Mouse (Mus musculus): ENCODE measurements around the gene Bves.
"Not testable (repeated sequence)": the region's sequence is repeated elsewhere in the genome, so short reads cannot be mapped to it uniquely, and the experiment has no call there.

The Bves gene

DNA sequence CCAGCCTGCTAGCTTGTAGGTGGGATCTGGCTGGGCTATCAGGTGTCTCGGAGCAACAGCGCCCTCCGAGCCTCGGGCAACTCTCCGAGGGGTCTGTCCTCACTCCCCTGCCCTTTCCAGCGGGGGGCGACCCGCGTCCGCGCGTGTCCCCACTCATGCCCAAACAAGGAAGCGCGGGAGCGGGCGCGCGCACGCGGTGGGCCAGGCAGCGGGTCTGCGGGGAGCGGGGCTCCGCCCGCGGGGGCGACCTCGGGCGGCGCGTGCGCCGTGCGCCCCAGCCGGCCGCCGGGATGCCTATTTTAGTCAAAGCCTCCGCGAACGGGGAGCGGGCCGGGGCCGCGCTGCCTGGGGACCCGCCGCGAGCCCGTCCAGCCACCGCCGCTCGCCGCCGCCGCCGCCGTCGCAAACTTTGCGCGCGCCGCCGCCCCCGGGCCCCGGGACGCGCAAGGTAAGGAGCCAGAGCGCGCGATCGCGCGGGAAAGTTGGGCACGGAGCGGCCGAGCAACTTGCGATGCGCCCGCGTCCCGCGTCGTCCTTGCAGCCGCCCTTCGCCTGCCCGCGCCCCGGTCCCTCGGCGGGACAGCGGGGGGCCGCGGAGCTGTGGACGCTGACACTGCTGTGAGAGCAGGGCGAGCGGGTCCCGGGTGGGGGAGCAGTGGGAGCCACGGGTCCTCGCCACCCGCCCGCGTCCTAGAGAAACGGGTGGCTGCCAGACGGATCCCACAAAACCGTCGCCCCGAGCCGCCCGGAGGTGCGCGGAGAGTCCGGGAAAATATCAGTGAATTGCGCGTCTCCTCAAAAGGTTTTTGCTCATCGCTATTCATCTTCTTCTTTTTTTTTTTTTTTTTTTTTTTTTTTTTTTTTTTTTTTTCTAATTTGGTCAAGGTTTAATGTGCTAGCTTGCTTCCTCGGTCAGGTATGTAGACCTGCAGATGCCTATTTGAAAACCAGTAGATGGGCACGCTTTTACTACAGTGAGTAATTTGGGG lies at the start of gene Bves:
Gene Bves, plus strand, starts transcription at position 339 of the 989 bp plus-strand sequence.
- peak; percentile 66 for DNase-seq (ENCODE audit: low spot score)

DNA sequence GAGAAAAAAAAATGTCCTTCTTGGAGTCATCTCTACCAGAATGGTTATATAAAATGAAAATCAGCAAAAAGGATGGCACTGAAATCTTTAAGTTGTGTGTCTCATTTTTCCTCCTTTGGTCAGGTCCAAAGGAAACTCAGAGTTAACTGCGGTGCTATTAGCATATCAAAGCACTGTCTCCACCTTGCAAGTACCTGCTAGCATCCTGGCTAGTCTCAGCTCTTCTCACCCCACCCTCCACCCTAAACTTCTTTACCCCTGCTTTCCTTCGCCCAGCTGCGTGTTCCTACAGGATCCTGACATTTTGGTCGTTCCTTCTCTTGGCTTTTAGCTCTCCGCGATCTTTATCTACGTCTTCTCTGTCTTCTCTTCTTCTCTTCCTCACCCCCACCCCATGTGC lies 47.2 kb upstream of the Bves start:
- no peak for DNase-seq (ENCODE audit: low spot score)

DNA sequence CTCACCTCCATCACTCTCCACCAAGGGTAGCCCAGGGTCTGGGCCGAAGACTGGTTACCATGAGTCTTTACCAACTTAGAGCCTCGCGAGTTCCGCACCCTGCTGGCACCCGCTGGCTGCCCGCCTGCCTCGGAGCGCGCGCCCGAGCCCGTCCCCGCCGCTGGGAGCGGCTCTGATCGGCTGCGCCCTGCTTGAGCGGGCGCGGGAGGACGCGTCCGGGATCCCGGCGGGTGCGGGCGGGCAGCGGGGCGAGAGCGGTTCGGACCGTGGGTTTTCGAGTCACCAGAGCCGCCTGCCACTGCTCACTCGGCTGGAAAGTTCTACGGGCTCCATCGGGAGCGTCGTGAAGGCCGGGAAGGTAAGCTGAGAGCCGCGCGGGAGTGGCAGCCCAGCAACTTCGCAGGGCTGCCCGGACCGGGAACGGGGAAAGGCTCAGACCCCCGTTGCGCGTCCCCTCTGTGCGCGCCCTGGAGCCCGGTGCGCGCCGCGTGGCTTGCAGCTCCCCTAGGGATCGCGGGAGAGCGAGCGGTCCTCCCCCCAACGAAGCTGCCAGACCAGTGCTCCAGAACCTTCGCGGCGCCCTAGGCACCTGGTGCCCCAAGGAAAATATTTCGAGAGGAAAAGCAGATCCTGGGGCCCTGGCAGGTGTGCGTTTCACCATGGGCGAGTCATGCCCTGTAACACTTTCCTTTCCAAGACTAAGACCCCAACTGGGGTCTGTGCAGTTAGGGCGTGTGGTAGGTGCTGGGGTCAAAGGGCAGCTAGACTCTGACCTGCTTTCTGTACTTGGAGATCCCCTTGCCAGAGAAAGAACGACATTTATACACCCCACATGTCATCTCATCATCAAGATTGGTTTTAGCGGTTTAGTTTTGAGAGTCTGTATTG lies 46.1 kb upstream of the Bves start:
- peak; percentile 50 for DNase-seq (ENCODE audit: low spot score)

DNA sequence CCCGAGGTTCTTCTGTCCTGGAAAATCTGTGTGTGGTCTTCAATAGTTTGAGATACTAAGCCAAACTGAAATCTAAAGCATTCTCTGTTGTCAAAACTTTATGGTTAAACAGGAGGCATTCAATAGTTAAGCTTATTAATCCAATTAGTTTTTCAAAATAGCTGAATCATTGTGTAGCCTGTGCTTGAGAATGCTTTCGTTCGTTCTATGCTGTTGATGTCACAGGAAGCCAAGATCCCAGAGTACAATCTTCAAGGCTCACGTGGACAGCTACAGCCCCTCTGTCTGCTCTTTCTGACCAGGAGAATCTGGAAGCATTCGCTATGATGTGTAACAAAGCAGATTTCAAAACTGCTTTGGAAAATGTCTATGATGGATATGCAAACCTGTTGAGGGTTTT lies 45.0 kb upstream of the Bves start:
- no peak for DNase-seq (ENCODE audit: low spot score)

DNA sequence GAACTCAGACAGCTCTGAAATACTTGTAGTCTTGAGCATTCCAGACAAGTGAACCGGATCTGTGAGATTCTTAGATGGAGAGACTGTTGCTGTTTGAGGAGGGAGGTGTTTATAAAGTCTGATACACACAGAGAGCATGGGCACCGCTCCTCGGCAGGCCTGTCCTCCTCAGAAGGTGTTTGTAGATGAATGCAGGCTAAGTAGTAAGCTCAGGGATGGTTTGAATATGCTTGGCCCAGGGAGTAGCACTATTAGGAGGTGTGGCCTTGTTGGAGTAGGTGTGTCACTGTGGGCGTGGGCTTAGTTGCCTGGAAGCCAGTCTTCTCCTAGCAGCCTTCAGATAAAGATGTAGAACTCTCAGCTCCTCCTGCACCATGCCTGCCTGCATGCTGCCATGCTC lies 43.4 kb upstream of the Bves start:
- DNase-seq (ENCODE audit: low spot score): not testable (repeated sequence)

DNA sequence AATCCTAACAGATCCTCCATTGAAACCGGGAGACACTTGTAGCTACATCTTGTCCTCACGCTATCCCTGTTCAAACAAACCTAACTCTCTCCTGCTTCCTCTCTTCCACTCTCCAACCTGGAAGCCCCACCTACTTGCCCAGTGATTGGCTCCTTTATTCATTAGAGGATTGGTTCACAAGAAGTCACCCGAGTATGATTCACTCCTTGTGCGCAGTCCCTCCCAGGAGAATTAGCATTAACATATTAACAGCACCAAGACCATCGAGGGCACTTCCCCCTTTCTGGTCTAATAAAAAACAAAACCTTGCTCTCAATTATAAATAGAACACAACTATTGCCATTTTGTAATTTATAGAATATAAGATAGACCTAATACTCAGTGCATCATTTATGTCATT lies 40.5 kb upstream of the Bves start:
- no peak for DNase-seq (ENCODE audit: low spot score)

DNA sequence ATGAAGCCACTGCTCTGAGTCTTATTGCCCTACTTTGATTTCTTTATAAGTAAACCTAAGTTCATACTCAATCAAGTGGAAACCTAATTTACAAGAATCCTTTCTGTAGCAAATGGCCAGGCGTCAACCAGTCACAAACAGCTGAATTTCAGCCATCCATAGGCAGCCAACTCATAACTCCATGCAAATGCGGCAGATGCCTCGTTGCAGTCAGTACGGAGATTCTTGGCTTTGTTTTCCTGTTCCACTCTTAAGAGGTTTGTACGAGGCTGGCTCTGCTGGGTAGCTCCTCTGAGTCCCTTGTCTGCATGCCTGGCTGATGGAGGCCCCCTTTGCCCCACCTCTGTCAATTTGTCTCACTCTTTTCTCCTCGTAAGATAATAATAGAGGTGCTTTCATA lies 37.1 kb upstream of the Bves start:
- DNase-seq (ENCODE audit: low spot score): no peak

DNA sequence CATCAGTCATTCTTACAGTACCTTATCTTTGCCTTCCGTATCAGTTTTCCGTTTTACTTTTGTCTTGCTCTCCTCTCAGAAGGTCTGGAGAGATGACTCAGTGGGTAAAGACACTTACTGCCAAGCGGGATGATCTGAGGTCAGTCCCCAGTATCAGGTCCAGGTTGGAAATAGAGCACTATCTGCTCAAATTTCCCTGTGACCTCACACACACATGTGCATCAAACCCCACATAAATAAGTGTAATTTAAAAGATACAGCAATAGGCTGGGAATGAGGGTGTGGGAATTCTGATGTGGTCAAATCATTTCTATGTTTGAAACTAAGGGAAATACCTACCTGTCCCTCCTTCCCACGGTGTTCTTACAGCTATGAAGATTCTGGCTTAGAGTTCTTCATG lies 36.1 kb upstream of the Bves start:
- DNase-seq (ENCODE audit: low spot score): no peak

DNA sequence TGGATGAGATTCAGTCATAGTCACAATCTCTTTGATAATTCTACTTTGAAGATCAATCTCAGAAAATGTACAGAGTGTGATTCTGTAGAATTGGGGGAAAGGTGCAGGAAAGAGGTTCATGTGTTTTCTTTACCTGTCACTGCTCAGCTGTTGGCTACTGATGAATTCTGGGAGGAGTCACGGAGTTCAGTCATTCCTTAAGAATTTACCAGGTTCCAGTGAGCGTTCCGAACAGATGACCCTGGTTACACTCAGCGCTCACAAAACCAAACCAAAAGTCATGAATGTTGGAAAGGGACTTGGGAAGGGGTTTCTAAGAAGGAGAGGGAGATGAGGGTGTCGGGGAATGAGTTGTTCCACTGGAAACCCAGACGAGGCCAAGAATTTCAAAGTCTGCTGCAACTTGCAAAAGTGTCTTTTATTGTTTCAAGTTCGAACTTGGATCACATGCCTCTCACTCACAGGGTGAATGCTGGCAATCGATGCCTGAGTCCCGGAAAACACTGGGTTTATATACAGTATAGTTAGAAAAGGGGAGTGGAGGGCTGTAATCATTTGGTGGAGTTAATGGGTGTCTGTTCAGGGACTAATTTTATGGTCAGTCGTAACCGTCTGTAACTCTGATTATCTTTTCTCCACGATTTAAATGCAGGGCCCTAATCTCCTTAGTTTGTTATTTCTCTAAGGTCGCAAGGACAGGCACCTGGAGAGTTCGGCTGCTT lies 32.1 kb upstream of the Bves start:
- DNase-seq (ENCODE audit: low spot score): no peak

DNA sequence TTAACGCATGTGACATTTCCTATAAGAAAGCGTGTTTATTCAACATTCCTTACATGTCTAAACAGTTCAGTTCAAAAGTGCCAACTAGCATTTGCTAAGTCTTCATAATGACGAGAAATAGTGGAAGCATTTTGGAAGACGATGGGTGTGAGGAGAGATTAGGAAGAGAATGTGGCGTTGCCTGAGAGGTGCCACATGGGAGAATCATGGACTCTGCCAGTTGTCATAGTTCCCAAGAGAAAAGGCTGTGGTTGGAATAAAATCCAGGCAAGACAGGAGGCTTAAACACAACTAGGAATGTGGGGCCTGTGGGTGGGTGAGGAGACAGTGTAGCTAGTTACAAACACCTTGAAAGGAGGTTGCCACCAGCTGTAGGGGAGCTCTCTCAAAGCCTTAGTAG lies 30.4 kb upstream of the Bves start:
- DNase-seq (ENCODE audit: low spot score): no peak

DNA sequence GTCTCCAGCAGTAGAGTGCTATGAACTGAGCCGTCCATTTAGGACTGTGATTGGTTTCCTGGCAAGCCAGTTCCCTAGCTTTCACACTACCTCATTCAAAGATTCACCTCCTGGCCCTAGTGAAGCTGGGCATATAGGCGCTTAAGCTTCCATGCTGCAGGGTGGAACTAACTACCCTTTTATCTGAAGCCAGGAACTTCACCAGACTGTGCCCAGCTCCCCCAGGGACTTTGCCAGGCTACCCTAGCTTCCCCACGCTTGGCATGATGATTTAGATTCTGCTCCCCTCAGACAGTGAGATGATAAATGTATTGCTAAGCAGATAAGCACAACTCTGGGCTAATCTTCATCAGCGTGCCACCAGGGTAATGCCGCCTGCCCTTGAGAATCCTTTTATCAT lies 24.4 kb upstream of the Bves start:
- DNase-seq (ENCODE audit: low spot score): no peak

DNA sequence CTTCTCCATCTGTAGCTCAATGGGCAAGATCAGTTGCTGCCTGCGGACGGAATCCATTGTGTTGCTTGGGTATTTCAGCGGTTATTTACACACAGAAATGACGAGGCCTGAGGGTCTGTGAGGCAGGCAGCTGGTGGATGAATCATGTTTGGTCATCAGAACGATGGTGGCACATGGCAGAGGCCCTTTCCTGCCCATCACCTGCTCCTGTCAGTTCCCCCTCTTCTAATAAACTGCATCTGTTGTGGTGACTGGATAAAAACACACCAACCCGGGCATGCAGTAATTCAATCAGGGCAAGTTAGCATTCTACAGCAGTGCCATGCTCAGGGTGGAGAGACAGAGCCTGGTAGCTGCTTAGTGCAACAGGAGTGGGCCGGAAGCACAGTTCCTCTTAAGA lies 23.9 kb upstream of the Bves start:
- DNase-seq (ENCODE audit: low spot score): no peak

DNA sequence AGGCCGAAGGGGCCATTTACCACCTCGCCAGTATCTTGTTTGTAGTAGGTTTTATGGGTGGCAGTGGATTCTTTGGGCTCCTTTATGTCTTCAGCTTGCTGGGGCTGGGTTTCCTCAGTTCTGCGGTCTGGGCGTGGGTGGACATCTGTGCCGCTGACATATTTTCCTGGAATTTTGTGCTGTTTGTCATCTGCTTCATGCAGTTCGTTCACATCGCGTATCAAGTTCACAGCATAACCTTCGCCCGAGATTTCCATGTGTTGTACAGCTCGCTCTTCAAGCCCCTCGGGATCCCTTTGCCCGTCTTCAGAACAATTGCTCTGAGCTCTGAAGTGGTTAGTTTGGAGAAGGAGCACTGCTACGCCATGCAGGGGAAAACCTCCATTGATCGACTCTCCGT lies 20.7 kb upstream of the Bves start:
- DNase-seq (ENCODE audit: low spot score): no peak

DNA sequence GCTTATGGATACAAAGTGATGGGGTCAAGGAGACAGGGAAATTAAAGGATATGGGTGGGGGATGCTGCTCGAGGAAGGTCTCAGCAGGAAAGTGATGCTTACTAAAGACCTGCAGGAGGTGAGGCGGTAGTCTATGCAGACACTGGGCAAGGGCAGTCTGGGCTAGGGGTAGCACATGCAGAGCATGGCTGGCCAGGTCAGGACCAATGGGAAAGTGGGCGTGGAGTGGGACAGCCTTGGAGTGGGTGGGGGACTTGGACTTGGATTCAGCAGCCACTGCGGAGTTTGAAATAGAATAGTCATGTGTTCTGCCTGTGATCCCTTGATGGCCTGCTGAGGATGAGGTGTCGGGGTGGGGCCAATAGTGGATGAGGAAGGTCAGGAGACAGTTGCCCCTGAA lies 16.6 kb upstream of the Bves start:
- no peak for DNase-seq (ENCODE audit: low spot score)

DNA sequence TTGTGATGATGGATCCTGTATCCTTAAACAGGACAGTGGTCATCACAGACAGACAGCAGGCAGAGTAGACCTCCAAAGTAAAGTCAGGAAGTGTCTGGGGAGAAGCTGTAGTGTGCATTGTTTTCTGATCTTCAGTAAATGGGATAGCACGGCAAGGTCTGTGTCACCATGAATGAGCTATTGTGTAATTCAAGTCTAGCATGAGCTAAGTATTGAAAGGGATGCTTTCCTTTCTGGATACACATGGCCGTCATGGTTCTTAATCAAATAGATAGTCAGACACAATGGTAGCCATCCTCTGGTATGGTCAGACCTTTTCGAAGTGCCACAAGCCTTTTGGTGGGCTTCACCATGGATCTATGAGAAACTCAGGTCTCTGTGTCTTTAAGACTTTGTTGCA lies 15.3 kb upstream of the Bves start:
- no peak for DNase-seq (ENCODE audit: low spot score)

DNA sequence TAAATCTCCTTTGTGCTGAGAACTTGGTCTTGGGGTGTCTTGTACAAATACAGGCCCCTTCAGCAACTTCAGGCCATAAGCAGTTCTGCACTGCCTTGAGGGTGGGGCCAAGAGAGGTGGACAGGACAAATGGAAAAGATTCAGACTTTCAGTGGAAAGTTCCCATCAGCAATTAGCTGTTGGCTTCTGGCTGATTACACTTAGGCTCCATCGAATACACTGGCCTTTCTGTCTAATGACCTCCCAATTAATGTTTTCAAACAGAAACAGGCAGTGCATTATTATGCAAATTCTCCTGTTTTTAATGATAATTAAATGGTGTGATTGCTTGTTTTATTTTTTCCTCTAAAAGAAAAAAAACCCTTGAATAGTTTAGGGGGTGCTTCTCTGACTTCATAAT lies 11.4 kb upstream of the Bves start:
- DNase-seq (ENCODE audit: low spot score): no peak

DNA sequence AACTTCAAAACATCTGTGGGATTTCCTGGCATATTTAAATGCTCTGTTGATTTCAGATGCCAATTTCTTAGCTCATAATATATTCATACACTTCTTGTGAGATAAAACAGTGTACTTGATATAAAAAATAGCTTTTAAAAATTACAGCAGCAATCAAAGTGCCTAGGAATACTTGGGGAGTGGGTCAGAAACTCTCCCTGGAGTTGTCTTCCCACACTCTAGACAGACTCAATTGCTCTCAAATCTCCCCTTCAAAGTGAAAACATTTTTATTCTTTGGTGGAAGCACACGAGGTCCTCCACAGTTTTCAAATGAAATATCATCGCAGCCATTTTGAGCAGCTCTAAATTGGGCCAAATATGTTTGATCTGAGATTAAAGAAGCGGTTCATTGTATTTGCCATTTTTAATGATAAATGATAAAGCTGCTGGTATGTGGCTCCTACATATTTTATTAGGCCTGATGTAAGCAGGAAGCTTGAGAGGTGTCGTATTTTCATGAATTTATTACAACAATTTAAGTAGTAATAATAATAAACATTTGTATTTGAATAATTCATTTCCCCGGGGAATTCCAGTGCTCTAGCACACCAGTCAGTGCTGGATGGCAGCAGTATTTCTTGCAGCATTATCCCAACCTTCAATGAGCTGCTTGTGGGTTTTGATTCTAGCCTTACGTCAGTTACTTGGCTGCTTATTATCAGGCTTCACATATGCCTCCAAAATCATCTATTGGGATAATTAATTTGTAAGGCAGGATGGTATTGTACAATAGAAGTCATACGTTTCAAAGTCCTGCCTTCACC lies 7.2 kb upstream of the Bves start:
- DNase-seq (ENCODE audit: low spot score): no peak

DNA sequence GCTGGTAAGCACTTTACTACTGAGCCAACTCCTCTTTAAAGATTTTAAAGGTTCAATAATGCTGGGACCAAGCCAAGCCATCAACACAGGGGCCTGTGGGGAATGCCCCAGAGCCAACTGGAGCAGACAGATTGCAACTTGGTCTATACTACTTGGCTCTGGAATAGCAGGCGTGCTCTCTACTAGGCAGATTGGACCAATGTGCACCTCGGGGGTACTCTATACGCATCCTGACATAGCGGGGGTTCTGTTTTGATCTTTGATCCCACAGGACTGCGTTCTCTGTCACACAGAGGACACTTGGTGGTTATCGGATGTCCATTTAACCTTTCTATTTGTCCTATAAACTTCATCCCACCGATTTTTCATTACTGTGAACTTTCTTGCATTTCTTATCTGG lies 647 bp upstream of the Bves start:
- DNase-seq (ENCODE audit: low spot score): no peak

DNA sequence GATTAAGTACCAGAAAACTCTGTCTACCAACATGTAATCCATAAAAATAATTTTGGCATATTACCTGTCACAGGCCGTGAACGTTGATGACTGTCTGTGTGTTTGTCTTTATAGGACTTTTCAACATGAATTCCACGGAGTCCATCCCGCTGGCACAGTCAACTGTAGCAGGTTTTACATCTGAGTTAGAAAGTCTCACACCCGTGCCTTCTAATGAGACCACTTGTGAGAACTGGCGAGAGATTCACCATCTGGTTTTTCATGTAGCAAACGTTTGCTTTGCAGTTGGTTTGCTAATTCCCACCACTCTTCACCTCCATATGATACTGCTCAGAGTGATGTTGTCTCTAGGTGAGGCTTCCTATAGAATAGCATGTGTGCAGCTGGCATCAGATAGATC lies 3.5 kb downstream of the Bves start:
- no peak for DNase-seq (ENCODE audit: low spot score)

DNA sequence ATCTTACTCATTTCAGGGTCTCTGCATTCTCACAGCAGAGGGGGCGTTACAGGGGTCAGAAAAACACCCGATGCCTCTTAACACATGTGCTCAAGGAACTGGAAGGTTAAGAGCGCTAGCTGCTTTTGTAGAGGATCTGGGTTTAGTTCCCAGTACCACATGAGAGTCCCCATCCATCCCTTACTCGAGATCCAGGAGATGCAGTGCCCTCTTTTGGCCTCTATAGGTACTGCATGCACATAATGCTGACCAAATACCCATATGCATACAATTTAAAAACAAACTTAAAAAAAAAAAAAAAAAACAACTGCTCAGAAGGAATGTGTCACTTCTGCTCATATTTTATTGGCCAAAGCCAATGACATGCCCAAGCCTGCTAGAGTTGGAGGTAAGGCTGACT lies 8.8 kb downstream of the Bves start:
- no peak for DNase-seq (ENCODE audit: low spot score)

DNA sequence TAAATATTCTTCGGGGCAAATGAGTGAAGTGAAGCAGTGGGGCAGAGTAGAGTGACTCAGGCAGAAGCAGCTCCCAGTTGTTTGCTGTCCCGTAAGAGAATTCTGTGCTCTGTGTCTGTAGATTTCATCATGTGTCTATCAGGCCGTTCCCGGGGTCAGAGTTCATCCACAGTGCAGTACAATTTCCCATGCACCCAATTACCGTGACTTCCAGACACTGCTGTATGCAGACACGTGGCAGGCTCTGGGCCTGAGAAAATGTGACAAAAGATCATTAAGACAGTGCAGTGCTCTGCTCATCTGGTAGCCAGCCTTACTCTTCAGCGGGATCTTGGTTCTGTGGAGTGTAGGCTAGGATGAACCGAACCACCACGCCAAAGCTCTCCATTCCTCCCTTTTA lies 9.6 kb downstream of the Bves start:
- no peak for DNase-seq (ENCODE audit: low spot score)

DNA sequence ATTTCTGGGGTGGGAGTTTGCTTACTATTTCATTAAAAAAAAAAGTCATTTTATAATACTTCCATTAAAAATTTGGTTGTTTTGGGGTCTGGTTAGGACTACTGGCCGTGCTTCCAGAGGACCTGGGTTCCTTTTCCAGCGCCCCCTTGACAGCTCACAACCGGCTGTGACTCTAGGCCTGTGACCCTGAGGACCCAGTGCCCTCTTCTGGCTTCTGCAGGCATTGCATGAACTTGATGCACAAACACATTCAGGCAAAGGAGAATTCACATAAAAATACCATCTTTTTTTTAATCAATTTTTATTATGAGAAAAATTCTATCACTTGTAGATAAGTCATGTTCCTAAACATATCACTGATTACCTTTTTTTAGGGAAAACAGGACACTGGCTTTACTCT lies 12.6 kb downstream of the Bves start:
- DNase-seq (ENCODE audit: low spot score): not testable (repeated sequence)
